Mouse (Mus musculus) ES-E14 (cell line): ENCODE measurements at regions not wholly inside any gene's neighbourhood (a gene's known extent, or its start where the extent isn't known, plus 50 kb on each side); places are given as distances from the start of the nearest gene placed in this dataset.

Experiments
- DNase-seq: peaks from one replicate; pipeline ENCODE4 v3.0.0-alpha.2; 2013; ENCODE audit warnings: low read depth, low spot score
- H3K27ac ChIP-seq: 2 replicates; pipeline ENCODE4 v1.5.1; 2012; ENCODE audit warnings: low read depth, mild to moderate bottlenecking, low read length, moderate library complexity, mixed read lengths; ENCODE audit not compliant: poor library complexity, insufficient read depth, severe bottlenecking
- H3K36me3 ChIP-seq: 2 replicates; pipeline ENCODE4 v1.6.1; 2012; ENCODE audit warnings: mild to moderate bottlenecking, low read length, moderate library complexity, mixed read lengths; ENCODE audit not compliant: control insufficient read depth, poor library complexity, insufficient read depth, severe bottlenecking
- H3K4me1 ChIP-seq, 2 experiments: fragments of 150-350 bp in 1 of 2; sonication (generic) in 1 of 2; 2 replicates each; pipeline ENCODE4 v1.6.1; 2012; ENCODE audit warnings: low read length in 2 of 2, mild to moderate bottlenecking in 1 of 2, mixed read lengths in 1 of 2; ENCODE audit not compliant: control insufficient read depth in 2 of 2, insufficient read depth in 2 of 2, poor library complexity in 1 of 2
- H3K4me3 ChIP-seq, 2 experiments: fragments of 150-350 bp in 1 of 2; sonication (generic) in 1 of 2; 2 replicates each; pipeline ENCODE4 v1.5.1; 2012; ENCODE audit warnings: low read length in 2 of 2, low read depth in 1 of 2, mild to moderate bottlenecking in 1 of 2, mixed read lengths in 1 of 2; ENCODE audit not compliant: insufficient read depth in 1 of 2, poor library complexity in 1 of 2, severe bottlenecking in 1 of 2
- H3K9ac ChIP-seq: 2 replicates; pipeline ENCODE4 v1.6.1; 2012; ENCODE audit warnings: low read depth, mild to moderate bottlenecking, low read length, mixed read lengths; ENCODE audit not compliant: poor library complexity, insufficient read depth, severe bottlenecking
- H3K9me3 ChIP-seq: fragments of 150-350 bp; sonication (generic); 2 replicates; pipeline ENCODE4 v1.6.1; 2012; ENCODE audit warnings: low read depth, mild to moderate bottlenecking, low read length; ENCODE audit not compliant: control insufficient read depth, insufficient read depth
- CHD2 ChIP-seq: IDR thresholded peaks from 2 replicates; pipeline ENCODE4 v1.6.1; 2014; ENCODE audit warnings: mild to moderate bottlenecking, low read depth, low read length, inconsistent platforms
- HCFC1 ChIP-seq: IDR thresholded peaks from 2 replicates; pipeline ENCODE4 v1.6.1; 2012; ENCODE audit warnings: low read length, inconsistent platforms, borderline replicate concordance; ENCODE audit not compliant: insufficient read depth
- MAFK ChIP-seq: IDR thresholded peaks from 2 replicates; pipeline ENCODE4 v1.6.1; 2014; ENCODE audit warnings: mild to moderate bottlenecking, low read depth, low read length, inconsistent platforms; ENCODE audit not compliant: insufficient read depth
- ZC3H11A ChIP-seq: IDR thresholded peaks from 2 replicates; pipeline ENCODE4 v1.6.1; 2012; ENCODE audit warnings: low read depth, mild to moderate bottlenecking, inconsistent platforms, low read length, borderline replicate concordance
- ZNF384 ChIP-seq: IDR thresholded peaks from 2 replicates; pipeline ENCODE4 v1.6.1; 2012; ENCODE audit warnings: low read depth, low read length, inconsistent platforms
- in situ Hi-C, 2 experiments: fragments of 600-800 bp; cut with MboI; formaldehyde crosslinking; loops; one replicate each; pipeline ENCODE4 v1.15.1; 2025; ENCODE audit warnings: low sequenced_read_pairs in 2 of 2, inconsistent platforms in 1 of 2; ENCODE audit not compliant: unreplicated experiment in 2 of 2

- Histone ChIP-seq H3K27ac (no peak overlapping the region), H3K4me3 (no peak overlapping the region), H3K9ac (no peak overlapping the region), H3K36me3 (no peaks in the 10 kb centered on the region), H3K9me3 (no peaks in the 10 kb centered on the region), H3K4me1 (no peaks in the 10 kb centered on the region)
- in situ Hi-C loops, result no loop called here
- DNase-seq, result no peak
- no peak for TF ChIP-seq CHD2
- no peak for TF ChIP-seq ZC3H11A
- no peak for TF ChIP-seq ZNF384
- no peak for TF ChIP-seq HCFC1
- no peak for TF ChIP-seq MAFK
Observed at GRCm38 (mm10) chr12:71621542-71621941, 209.3 kb upstream of the Daam1 start.

GRCm38 (mm10) chr12:71622761-71623160, 208.1 kb upstream of the Daam1 start:
- H3K4me1 ChIP-seq, result peaks cover 2 to 3% of the 10 kb centered on the region in 2 experiments; a peak in 2 of 4 replicates
- no peaks in the 10 kb centered on the region for H3K9me3 ChIP-seq
- no peak for DNase-seq
- H3K27ac ChIP-seq, result no peak overlapping the region
- no peaks in the 10 kb centered on the region for H3K36me3 ChIP-seq
- TF ChIP-seq CHD2 (no peak), ZNF384 (no peak), HCFC1 (no peak), ZC3H11A (no peak), MAFK (no peak)
- in situ Hi-C loops, result no loop called here
- H3K4me3 ChIP-seq, result no peak overlapping the region
- no peak overlapping the region for H3K9ac ChIP-seq

GRCm38 (mm10) chr12:71623271-71623670, 207.6 kb upstream of the Daam1 start:
- Histone ChIP-seq H3K36me3 (no peaks in the 10 kb centered on the region), H3K9ac (no peak overlapping the region), H3K4me1 (peaks cover 3 to 5% of the 10 kb centered on the region in 2 experiments; a peak in 2 of 4 replicates), H3K27ac (no peak overlapping the region), H3K4me3 (no peak overlapping the region), H3K9me3 (no peaks in the 10 kb centered on the region)
- TF ChIP-seq CHD2, result no peak
- no peak for TF ChIP-seq ZC3H11A
- no peak for TF ChIP-seq MAFK
- TF ChIP-seq HCFC1, result no peak
- TF ChIP-seq ZNF384, result no peak
- in situ Hi-C loops, result no loop called here
- DNase-seq, result no peak

- Histone ChIP-seq H3K4me1 (peaks cover 3 to 5% of the 10 kb centered on the region in 2 experiments; a peak in 2 of 4 replicates), H3K4me3 (no peak overlapping the region), H3K36me3 (no peaks in the 10 kb centered on the region), H3K9me3 (no peaks in the 10 kb centered on the region), H3K9ac (no peak overlapping the region), H3K27ac (no peak overlapping the region; the same call in 1 of the 2 replicates)
- in situ Hi-C loops, result no loop called here
- TF ChIP-seq HCFC1, result no peak
- no peak for TF ChIP-seq ZC3H11A
- TF ChIP-seq MAFK, result no peak
- TF ChIP-seq ZNF384, result no peak
- TF ChIP-seq CHD2, result no peak
- no peak for DNase-seq
Observed at GRCm38 (mm10) chr12:71624076-71624475, 206.8 kb upstream of the Daam1 start.

GRCm38 (mm10) chr12:71624676-71625075, 206.2 kb upstream of the Daam1 start:
- no peak overlapping the region for H3K9ac ChIP-seq
- H3K9me3 ChIP-seq, result no peaks in the 10 kb centered on the region
- no peak for TF ChIP-seq HCFC1
- TF ChIP-seq ZC3H11A, result no peak
- no peak for TF ChIP-seq ZNF384
- no peak for TF ChIP-seq CHD2
- no peak for TF ChIP-seq MAFK
- H3K27ac ChIP-seq, result no peak overlapping the region
- no peak for DNase-seq
- H3K4me1 ChIP-seq, result peaks cover 3 to 5% of the 10 kb centered on the region in 2 experiments; a peak in 2 of 4 replicates
- no peaks in the 10 kb centered on the region for H3K36me3 ChIP-seq
- in situ Hi-C loops, result no loop called here
- H3K4me3 ChIP-seq, result no peak overlapping the region
